19 mouse cellular contexts compared by ENCODE assay signal in genomic region chr2:57776154-57776553, GRCm38 (mm10).
"Had no signal": no experiment of that assay in that cellular context is flagged by ENCODE, and none has a peak within 500 bp of the region (broad histone marks: within the 10 kb centered on the region; RNA-seq: fewer than 3 reads in every experiment).

No protein-coding gene starts in this region.

- H3K27ac ChIP-seq: kidney, embryonic 15.5 days; left cerebral cortex, adult 2 months; liver, embryonic 14.5 days; macrophage; stomach, embryonic 15.5 days had no signal

- H3K9me3 ChIP-seq: kidney, embryonic 15.5 days; stomach, embryonic 15.5 days had no signal

- H3K4me2 ChIP-seq: kidney, embryonic 15.5 days; liver, embryonic 11.5 days; lung, embryonic 14.5 days; stomach, embryonic 15.5 days had no signal

- H3K4me1 ChIP-seq: kidney, embryonic 15.5 days; stomach, embryonic 15.5 days had no signal

- H3K9ac ChIP-seq: kidney, embryonic 15.5 days; liver, embryonic 14.5 days; liver, postnatal 0 days; lung, embryonic 14.5 days; stomach, embryonic 15.5 days had no signal

- DNase-seq: kidney, adult 11 months; kidney, adult 8-10 months; kidney, postnatal 10 days; kidney, postnatal 36 days; layer of hippocampus, postnatal 36 days; liver, postnatal 0 days; lung, embryonic 14.5 days; right cerebral cortex, postnatal 25 days; spleen, adult 18-20 months; thymus, postnatal 36 days had no signal

- H3K36me3 ChIP-seq: kidney, embryonic 15.5 days; stomach, embryonic 15.5 days had no signal

- ATAC-seq: liver, postnatal 0 days; lung, postnatal 0 days; midbrain, embryonic 16.5 days had no signal

- H3K27me3 ChIP-seq: kidney, embryonic 15.5 days; stomach, embryonic 15.5 days had no signal

- H3K4me3 ChIP-seq: kidney, embryonic 15.5 days; left cerebral cortex, adult 2 months; myocyte; stomach, embryonic 15.5 days had no signal
